ENCODE assay signal across 8 mouse cellular contexts in the genomic region with DNA sequence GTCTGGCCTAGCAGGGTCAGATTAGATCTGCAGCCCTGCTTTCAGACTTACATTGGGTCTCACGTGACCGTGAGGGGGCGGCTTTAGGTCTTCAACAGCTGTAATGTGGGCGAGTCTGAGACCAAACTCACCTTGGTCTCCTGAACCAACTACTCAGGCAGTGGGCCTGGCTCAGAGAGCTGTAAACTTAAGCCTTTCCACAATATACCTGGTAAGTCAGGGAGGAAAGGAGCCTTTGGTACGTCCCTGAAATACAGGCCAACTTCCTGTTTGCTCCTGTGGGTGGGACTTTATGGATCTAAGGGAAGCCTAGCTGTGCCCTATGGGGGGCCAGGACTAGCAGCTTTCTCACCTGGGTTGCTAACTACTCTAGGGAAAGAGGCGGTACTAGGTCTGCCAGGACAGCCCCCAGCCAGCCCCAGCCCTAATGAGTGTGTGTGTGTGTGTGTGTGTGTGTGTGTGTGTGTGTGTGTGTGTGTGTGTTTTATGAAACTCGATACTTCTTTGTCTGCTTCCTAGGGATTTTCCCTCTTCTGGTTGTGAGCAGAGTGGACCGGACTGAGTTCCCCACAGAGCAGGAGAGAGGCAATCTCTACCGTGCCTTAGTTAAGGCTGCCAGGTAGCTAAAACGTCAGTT. TPM values are rescaled to one million over a fixed set of nuclear protein-coding genes. Genes with fewer than 3 reads are reported as not detected.
DNase-seq lines count a peak whose midpoint lies in the region; TF ChIP-seq lines count a peak whose summit lies in the region.

Gene Lzts2, plus strand, starts transcription at position 80 of the 637 bp plus-strand sequence.

- TF ChIP-seq POLR2A in embryonic fibroblast, embryonic 13.5 days (IDR thresholded peaks at IDR 0.05; ENCODE audit: low read depth, low read length): peak; percentile 19; the same call in 1 of the 2 replicates

- DNase-seq in 416B (ENCODE audit: low read depth) (peak; percentile 51), ES-CJ7 (ENCODE audit: low read depth, low spot score) (peak; percentile 57)
- no peak for DNase-seq in heart, postnatal 14 days
- DNase-seq in layer of hippocampus, postnatal 14 days (ENCODE audit: low spot score in 2 of 2): no peak
- peak; percentile 34 to 66 for DNase-seq in lung, postnatal 4 days
- no peak for DNase-seq in frontal cortex, postnatal 10 days (ENCODE audit: low spot score in 2 of 2)
- DNase-seq in right cerebral cortex, adult 2 months (ENCODE audit: low spot score in 2 of 2): no peak

- TF ChIP-seq CTCF in embryonic fibroblast, embryonic 13.5 days (IDR thresholded peaks at IDR 0.05; ENCODE audit: borderline replicate concordance, insufficient read depth, low read length): no peak

- 0 out of 2 replicates have a peak, but pooled peaks cover 6% of the 10 kb centered on the region for H3K4me1 ChIP-seq in embryonic fibroblast, embryonic 13.5 days (ENCODE audit: control insufficient read depth, insufficient read depth, low read length)

- peak within 1 kb of the TSS; percentile 99 for H3K27ac ChIP-seq in embryonic fibroblast, embryonic 13.5 days (ENCODE audit: insufficient read depth, low read length)

- intact Hi-C loops in heart, postnatal 14 days (cut with DNase I): no loop called here

- peak within 1 kb of the TSS; percentile 67 for H3K4me3 ChIP-seq in embryonic fibroblast, embryonic 13.5 days (ENCODE audit: insufficient read depth, low read length)

RNA-seq across cellular contexts. Expression of gene Lzts2, which starts in this region (rescaled TPM):
- 54.1 and 62.0 TPM in 2 replicates for polyA plus RNA-seq in embryonic fibroblast, embryonic 13.5 days (2011; ENCODE audit: insufficient read length, low read depth, missing spikeins)
- 10 to 100 TPM; 66.4 to 72.4 TPM for total RNA-seq in heart, postnatal 14 days (2021)
- total RNA-seq in layer of hippocampus, postnatal 14 days (2021): 10 to 100 TPM; 24.0 to 24.6 TPM

Comparison
In these comparisons a context has a peak if more than half of its experiments do, and no peak if none do; other contexts are left out.
1. DNase-seq: peak in 416B (single experiment), ES-CJ7 (single experiment) and lung, postnatal 4 days (2 of 2); none in heart, postnatal 14 days (0 of 2), layer of hippocampus, postnatal 14 days (0 of 2), frontal cortex, postnatal 10 days (0 of 2) and right cerebral cortex, adult 2 months (0 of 2).